ENCODE assay signal across 8 mouse cellular contexts in genomic region chr11:96875745-96876144, GRCm38 (mm10). TPM values are rescaled to one million over a fixed set of nuclear protein-coding genes. Genes with fewer than 3 reads are reported as not detected.
DNase-seq lines count a peak whose midpoint lies in the region; ATAC-seq and TF ChIP-seq lines count a peak whose summit lies in the region.

No protein-coding gene starts in this region.

- no peak for TF ChIP-seq CTCF in CH12.LX (conservative IDR thresholded peaks at IDR 0.05 in 1 of 2, IDR thresholded peaks at IDR 0.05 in 1 of 2; ENCODE audit: low read depth in 2 of 2, low read length in 2 of 2)
- TF ChIP-seq CTCF in bone marrow macrophage, adult 2 months (IDR thresholded peaks at IDR 0.05; ENCODE audit: low read depth, low read length), result no peak
- no peak for TF ChIP-seq CTCF in layer of hippocampus, adult 2 months (conservative IDR thresholded peaks at IDR 0.05)
- TF ChIP-seq CTCF in thymus, adult 2 months (IDR thresholded peaks at IDR 0.05; ENCODE audit: borderline replicate concordance, control insufficient read depth, extremely low read depth, insufficient read depth, low read length, poor library complexity), result no peak

- no peak for TF ChIP-seq RAD21 in CH12.LX (IDR thresholded peaks at IDR 0.05; ENCODE audit: low read depth, low read length)

- ATAC-seq in forebrain, embryonic 11.5 days (replicated peaks; ENCODE audit: low FRiP score), result peak; percentile 83
- ATAC-seq in neural tube, embryonic 15.5 days (ENCODE audit: low FRiP score), result peak; percentile 88

- no peak overlapping the region for H3K27ac ChIP-seq in CH12.LX (ENCODE audit: insufficient read depth, low read depth)
- H3K27ac ChIP-seq in bone marrow macrophage, adult 2 months (ENCODE audit: insufficient read depth, low read depth, low read length), result no peak overlapping the region
- peak overlapping the region; percentile 100 for H3K27ac ChIP-seq in forebrain, embryonic 11.5 days (ENCODE audit: low read depth, low read length)
- peak overlapping the region; percentile 89 for H3K27ac ChIP-seq in layer of hippocampus, adult 2 months
- H3K27ac ChIP-seq in neural tube, embryonic 15.5 days (replicated peaks), result peak overlapping the region; percentile 94
- H3K27ac ChIP-seq in thymus, adult 2 months (ENCODE audit: control insufficient read depth, insufficient read depth, low read length), result no peak overlapping the region

- no peak for TF ChIP-seq POLR2A in CH12.LX (IDR thresholded peaks at IDR 0.05; ENCODE audit: low read depth, low read length)
- TF ChIP-seq POLR2A in bone marrow macrophage, adult 2 months (IDR thresholded peaks at IDR 0.05; ENCODE audit: borderline replicate concordance, low read depth, low read length), result no peak
- TF ChIP-seq POLR2A in thymus, adult 2 months (IDR thresholded peaks at IDR 0.05; ENCODE audit: control insufficient read depth, extremely low read depth, insufficient read depth, low read length, poor library complexity), result no peak

- peak; percentile 72 for DNase-seq in CH12.LX (ENCODE audit: extremely low read depth)
- DNase-seq in forebrain, embryonic 11.5 days (ENCODE audit: low spot score), result peak; percentile 97
- peak; percentile 70 for DNase-seq in heart, postnatal 10 days
- DNase-seq in layer of hippocampus, adult 2 months (ENCODE audit: low spot score in 2 of 2), result peak; percentile 81 to 83
- peak; percentile 33 to 43 for DNase-seq in lung, adult 18-20 months
- peak; percentile 66 for DNase-seq in thymus, adult 2 months

- H3K79me2 ChIP-seq in CH12.LX (replicated peaks; ENCODE audit: control insufficient read depth, extremely low read depth, insufficient read depth, poor library complexity, severe bottlenecking), result no peaks in the 10 kb centered on the region

- dilution Hi-C loops in CH12.LX (cut with MboI; ENCODE audit: extremely low pct_ligation_motif_present, extremely low pct_unique_long_range_greater_than_20kb, low sequenced_read_pairs), result no loop called here

- intact Hi-C loops in heart, postnatal 10 days (cut with DNase I), result no loop called here

- no peak for TF ChIP-seq EP300 in CH12.LX (IDR thresholded peaks at IDR 0.05; ENCODE audit: low read length)

- H3K36me3 ChIP-seq in CH12.LX (replicated peaks in 1 of 2; ENCODE audit: control insufficient read depth in 1 of 2, insufficient read depth in 1 of 2, low read length in 1 of 2), result no peaks in the 10 kb centered on the region
- no peaks in the 10 kb centered on the region for H3K36me3 ChIP-seq in forebrain, embryonic 11.5 days (ENCODE audit: control insufficient read depth, insufficient read depth, low read length)
- no peaks in the 10 kb centered on the region for H3K36me3 ChIP-seq in neural tube, embryonic 15.5 days
- no peaks in the 10 kb centered on the region for H3K36me3 ChIP-seq in thymus, adult 2 months (ENCODE audit: control insufficient read depth, insufficient read depth, low read length)

- peaks cover 88% of the 10 kb centered on the region for H3K27me3 ChIP-seq in CH12.LX (replicated peaks)
- no peaks in the 10 kb centered on the region for H3K27me3 ChIP-seq in forebrain, embryonic 11.5 days (ENCODE audit: control insufficient read depth, insufficient read depth, low read length)
- H3K27me3 ChIP-seq in neural tube, embryonic 15.5 days (replicated peaks), result no peaks in the 10 kb centered on the region
- H3K27me3 ChIP-seq in thymus, adult 2 months (ENCODE audit: control insufficient read depth, insufficient read depth, low read length), result peaks cover 8% of the 10 kb centered on the region; the same call in 1 of the 2 replicates

- in situ Hi-C loops in CH12.LX (cut with MboI; ENCODE audit: low pct_ligation_motif_present, low pct_unique_long_range_greater_than_20kb, low sequenced_read_pairs), result no loop called here

- peaks cover 8 to 37% of the 10 kb centered on the region in 2 experiments; a peak in 3 of 4 replicates for H3K4me1 ChIP-seq in CH12.LX (ENCODE audit: control insufficient read depth in 1 of 2, insufficient read depth in 2 of 2)
- H3K4me1 ChIP-seq in bone marrow macrophage, adult 2 months (ENCODE audit: control insufficient read depth, insufficient read depth, low read length), result peaks cover 13% of the 10 kb centered on the region
- peaks cover 62% of the 10 kb centered on the region for H3K4me1 ChIP-seq in forebrain, embryonic 11.5 days (replicated peaks; ENCODE audit: control insufficient read depth, insufficient read depth, low read length)
- peaks cover 74% of the 10 kb centered on the region for H3K4me1 ChIP-seq in neural tube, embryonic 15.5 days
- H3K4me1 ChIP-seq in thymus, adult 2 months (replicated peaks; ENCODE audit: control insufficient read depth, insufficient read depth, low read length), result no peaks in the 10 kb centered on the region

- no peak overlapping the region for H3K9ac ChIP-seq in CH12.LX (ENCODE audit: insufficient read depth, low read depth)
- peak overlapping the region; percentile 55 for H3K9ac ChIP-seq in forebrain, embryonic 11.5 days (ENCODE audit: low read length)
- no peak overlapping the region; the same call in 1 of the 2 replicates for H3K9ac ChIP-seq in neural tube, embryonic 15.5 days (replicated peaks)

- no peaks in the 10 kb centered on the region for H3K9me3 ChIP-seq in CH12.LX (replicated peaks; ENCODE audit: low read length)
- H3K9me3 ChIP-seq in forebrain, embryonic 11.5 days (ENCODE audit: control insufficient read depth, low read length), result no peaks in the 10 kb centered on the region
- H3K9me3 ChIP-seq in neural tube, embryonic 15.5 days (replicated peaks), result no peaks in the 10 kb centered on the region

- WGBS in forebrain, embryonic 11.5 days, result under 1% methylated on average over 35 of the region's 35 CpGs
- under 1% methylated on average over 34 of the region's 35 CpGs for WGBS in neural tube, embryonic 15.5 days
- 2% methylated on average over 35 of the region's 35 CpGs for WGBS in thymus, adult 2 months

- peak overlapping the region in 1 of 3 experiments; percentile 3 for H3K4me3 ChIP-seq in CH12.LX (replicated peaks in 1 of 3; ENCODE audit: low read depth in 2 of 3, low read length in 2 of 3, poor library complexity in 1 of 3)
- peak overlapping the region; percentile 48 for H3K4me3 ChIP-seq in bone marrow macrophage, adult 2 months (ENCODE audit: insufficient read depth, low read length)
- peak overlapping the region; percentile 14; the same call in 1 of the 2 replicates for H3K4me3 ChIP-seq in forebrain, embryonic 11.5 days (ENCODE audit: low read depth, low read length)
- peak overlapping the region; percentile 48 for H3K4me3 ChIP-seq in layer of hippocampus, adult 2 months
- H3K4me3 ChIP-seq in neural tube, embryonic 15.5 days (replicated peaks), result peak overlapping the region; percentile 37
- H3K4me3 ChIP-seq in thymus, adult 2 months (ENCODE audit: control insufficient read depth, insufficient read depth, low read length), result no peak overlapping the region

- H3K4me2 ChIP-seq in CH12.LX (ENCODE audit: insufficient read depth, low read depth, poor library complexity, severe bottlenecking), result peak overlapping the region; percentile 79
- peak overlapping the region; percentile 50; the same call in 1 of the 2 replicates for H3K4me2 ChIP-seq in forebrain, embryonic 11.5 days (ENCODE audit: low read depth, low read length, severe bottlenecking)
- H3K4me2 ChIP-seq in neural tube, embryonic 15.5 days, result peak overlapping the region; percentile 70

RNA-seq across cellular contexts. Expression of gene Copz2, which starts 26.1 kb away (rescaled TPM):
- total RNA-seq in CH12.LX (2012; rRNA removed), result 1.3 and 4.1 TPM in 2 replicates
- total RNA-seq in CH12.LX (2014; rRNA removed), result 0.28 and 0.35 TPM in 2 replicates
- 0.87 and 0.99 TPM in 2 replicates for polyA plus RNA-seq in CH12.LX (2012; ENCODE audit: insufficient read length, low read depth)
- 20.2 and 24.7 TPM in 2 replicates for polyA plus RNA-seq in bone marrow macrophage, adult 2 months (2012; ENCODE audit: insufficient read depth, insufficient read length, missing spikeins)
- 33.2 and 33.8 TPM in 2 replicates for polyA plus RNA-seq in forebrain, embryonic 11.5 days (2014; fragmentation: Nextera tagmentation; extraction: Ambion mirVana)
- 10 to 100 TPM; 43.8 to 50.3 TPM for total RNA-seq in heart, postnatal 10 days (2021)
- total RNA-seq in layer of hippocampus, adult 2 months (2021), result 1 to 10 TPM; 5.9 to 7.0 TPM
- polyA plus RNA-seq in neural tube, embryonic 15.5 days (2015; fragmentation: Nextera tagmentation; extraction: Ambion mirVana), result 29.2 and 42.0 TPM in 2 replicates
- polyA plus RNA-seq in thymus, adult 2 months (2012; rRNA removed), result 24.5 and 25.3 TPM in 2 replicates

RNA-seq across cellular contexts. Expression of gene Cdk5rap3, which starts 40.6 kb away (rescaled TPM):
- total RNA-seq in CH12.LX (2012; rRNA removed) (96.3 and 112 TPM in 2 replicates), CH12.LX (2014; rRNA removed) (59.5 and 61.6 TPM in 2 replicates)
- polyA plus RNA-seq in CH12.LX (2012; ENCODE audit: insufficient read length, low read depth), result 70.3 and 80.0 TPM in 2 replicates
- polyA plus RNA-seq in bone marrow macrophage, adult 2 months (2012; ENCODE audit: insufficient read depth, insufficient read length, missing spikeins), result 26.3 and 30.0 TPM in 2 replicates
- polyA plus RNA-seq in forebrain, embryonic 11.5 days (2014; fragmentation: Nextera tagmentation; extraction: Ambion mirVana), result 83.4 and 94.0 TPM in 2 replicates
- 10 to 100 TPM; 28.0 to 30.8 TPM for total RNA-seq in heart, postnatal 10 days (2021)
- 10 to 100 TPM; 34.5 to 41.6 TPM for total RNA-seq in layer of hippocampus, adult 2 months (2021)
- polyA plus RNA-seq in neural tube, embryonic 15.5 days (2015; fragmentation: Nextera tagmentation; extraction: Ambion mirVana), result 82.4 and 85.7 TPM in 2 replicates
- polyA plus RNA-seq in thymus, adult 2 months (2012; rRNA removed), result 94.2 and 95.5 TPM in 2 replicates

RNA-seq across cellular contexts. Expression of gene Nfe2l1, which starts 46.0 kb away (rescaled TPM):
- total RNA-seq in CH12.LX (2012; rRNA removed) (113 and 169 TPM in 2 replicates), CH12.LX (2014; rRNA removed) (61.1 and 77.7 TPM in 2 replicates)
- polyA plus RNA-seq in CH12.LX (2012; ENCODE audit: insufficient read length, low read depth), result 145 and 182 TPM in 2 replicates
- 105 and 106 TPM in 2 replicates for polyA plus RNA-seq in bone marrow macrophage, adult 2 months (2012; ENCODE audit: insufficient read depth, insufficient read length, missing spikeins)
- 38.6 and 42.9 TPM in 2 replicates for polyA plus RNA-seq in forebrain, embryonic 11.5 days (2014; fragmentation: Nextera tagmentation; extraction: Ambion mirVana)
- 100 to 1,000 TPM; 302 to 348 TPM for total RNA-seq in heart, postnatal 10 days (2021)
- total RNA-seq in layer of hippocampus, adult 2 months (2021), result 100 to 1,000 TPM; 221 to 229 TPM
- polyA plus RNA-seq in neural tube, embryonic 15.5 days (2015; fragmentation: Nextera tagmentation; extraction: Ambion mirVana), result 71.8 and 78.2 TPM in 2 replicates
- polyA plus RNA-seq in thymus, adult 2 months (2012; rRNA removed), result 136 and 170 TPM in 2 replicates

RNA-seq across cellular contexts. Expression of gene Prr15l, which starts 52.2 kb away (rescaled TPM):
- total RNA-seq in CH12.LX (2012; rRNA removed), result 0.08 TPM in 2 replicates
- not detected in 2 replicates for total RNA-seq in CH12.LX (2014; rRNA removed)
- 0.19 and 0.31 TPM in 2 replicates for polyA plus RNA-seq in CH12.LX (2012; ENCODE audit: insufficient read length, low read depth)
- polyA plus RNA-seq in bone marrow macrophage, adult 2 months (2012; ENCODE audit: insufficient read depth, insufficient read length, missing spikeins), result not detected in 2 replicates
- polyA plus RNA-seq in forebrain, embryonic 11.5 days (2014; fragmentation: Nextera tagmentation; extraction: Ambion mirVana), result 0.25 and 0.29 TPM in 2 replicates
- under 1 TPM; 0.47 to 0.74 TPM for total RNA-seq in heart, postnatal 10 days (2021)
- total RNA-seq in layer of hippocampus, adult 2 months (2021), result not detected
- 0.47 and 5.2 TPM in 2 replicates for polyA plus RNA-seq in neural tube, embryonic 15.5 days (2015; fragmentation: Nextera tagmentation; extraction: Ambion mirVana)
- polyA plus RNA-seq in thymus, adult 2 months (2012; rRNA removed), result 0.98 and 1.3 TPM in 2 replicates

Comparison
In these comparisons a context has a peak if more than half of its experiments do, and no peak if none do; other contexts are left out.
1. DNase-seq: peak in every context shown above with its lines; median percentile 97 in forebrain, embryonic 11.5 days; 82 in layer of hippocampus, adult 2 months; 72 in CH12.LX; 70 in heart, postnatal 10 days; 66 in thymus, adult 2 months; 38 in lung, adult 18-20 months.
2. H3K27ac ChIP-seq: peak in forebrain, embryonic 11.5 days (single experiment), layer of hippocampus, adult 2 months (single experiment) and neural tube, embryonic 15.5 days (single experiment); none in CH12.LX (single experiment), bone marrow macrophage, adult 2 months (single experiment) and thymus, adult 2 months (single experiment).
3. RNA of gene Copz2, which starts 26.1 kb away (polyA plus RNA-seq): 33.2 to 33.8 TPM in forebrain, embryonic 11.5 days, 29.2 to 42.0 TPM in neural tube, embryonic 15.5 days, 24.5 to 25.3 TPM in thymus, adult 2 months and 20.2 to 24.7 TPM in bone marrow macrophage, adult 2 months; 0.87 to 0.99 TPM in CH12.LX; every median in the first group is over 10 times any median in the second.
4. Peak in every context shown above with its lines, with median percentiles within 50 percentile points of each other: H3K4me2 ChIP-seq.